Mouse (Mus musculus) intestine, embryonic 14.5 days (tissue): ENCODE data around the gene Zbtb4. TPM values are rescaled to one million over a fixed set of nuclear protein-coding genes. Genes with fewer than 3 reads are reported as not detected.
A peak's percentile ranks its signal among the peaks of the same experiment; 100 is the strongest.

ENCODE experiments used
- ATAC-seq: fragments of 200-750 bp; cut with Nextera tagmentation; replicated peaks from 2 replicates; pipeline ENCODE4 v1.8.0; 2017; ENCODE audit warnings: low read depth, moderate number of reproducible peaks, moderate TSS enrichment, moderate library complexity; ENCODE audit not compliant: low FRiP score, low TSS enrichment
- DNase-seq: peaks from one replicate; pipeline ENCODE4 v3.0.0-alpha.2; 2018; ENCODE audit warnings: low spot score
- H3K27ac ChIP-seq: fragments of 300-500 bp; sonication (generic); 2 replicates; pipeline ENCODE4 v1.5.1; 2014; ENCODE audit warnings: low read depth, mild to moderate bottlenecking, control low read depth
- H3K27me3 ChIP-seq: fragments of 300-500 bp; sonication (generic); replicated peaks from 2 replicates; pipeline ENCODE4 v1.6.1; 2014; ENCODE audit warnings: low read length, control low read depth; ENCODE audit not compliant: control insufficient read depth, insufficient read depth
- H3K36me3 ChIP-seq: fragments of 300-500 bp; sonication (generic); 2 replicates; pipeline ENCODE4 v1.6.1; 2014; ENCODE audit warnings: low read length, control low read depth; ENCODE audit not compliant: control insufficient read depth, insufficient read depth
- H3K4me1 ChIP-seq: fragments of 300-500 bp; sonication (generic); replicated peaks from 2 replicates; pipeline ENCODE4 v1.6.1; 2014; ENCODE audit warnings: low read length, control low read depth, mixed read lengths; ENCODE audit not compliant: control insufficient read depth, insufficient read depth
- H3K4me2 ChIP-seq: fragments of 300-500 bp; sonication (generic); 2 replicates; pipeline ENCODE4 v1.6.1; 2014; ENCODE audit warnings: low read length
- H3K4me3 ChIP-seq: fragments of 300-500 bp; sonication (generic); 2 replicates; pipeline ENCODE4 v1.5.1; 2014; ENCODE audit warnings: low read depth, low read length, control low read depth, mixed read lengths
- H3K9ac ChIP-seq: fragments of 300-500 bp; sonication (generic); 2 replicates; pipeline ENCODE4 v1.6.1; 2014; ENCODE audit warnings: mild to moderate bottlenecking, low read length
- H3K9me3 ChIP-seq: fragments of 300-500 bp; sonication (generic); 2 replicates; pipeline ENCODE4 v1.6.1; 2016; ENCODE audit warnings: low read length, control low read depth; ENCODE audit not compliant: control insufficient read depth
- WGBS: fragments of 180-500 bp; shearing (Covaris S2); extraction: QIAGEN DNeasy Blood & Tissue Kit; methylation state at CpG from one replicate; pipeline ENCODE4 v1.1.7; 2014; 5-methylcytosine and 5-hydroxymethylcytosine counted together
- polyA plus RNA-seq: library from polyadenylated mRNA; unstranded; fragments of >200 nt; fragmentation: Nextera tagmentation; extraction: Ambion mirVana; gene quantifications from 2 replicates; pipeline ENCODE4 v1.2.1, GENCODE M21; 2014

Gene Zbtb4
- polyA plus RNA-seq, 1 experiment from 2014 or later, result 2.8 TPM

DNA sequence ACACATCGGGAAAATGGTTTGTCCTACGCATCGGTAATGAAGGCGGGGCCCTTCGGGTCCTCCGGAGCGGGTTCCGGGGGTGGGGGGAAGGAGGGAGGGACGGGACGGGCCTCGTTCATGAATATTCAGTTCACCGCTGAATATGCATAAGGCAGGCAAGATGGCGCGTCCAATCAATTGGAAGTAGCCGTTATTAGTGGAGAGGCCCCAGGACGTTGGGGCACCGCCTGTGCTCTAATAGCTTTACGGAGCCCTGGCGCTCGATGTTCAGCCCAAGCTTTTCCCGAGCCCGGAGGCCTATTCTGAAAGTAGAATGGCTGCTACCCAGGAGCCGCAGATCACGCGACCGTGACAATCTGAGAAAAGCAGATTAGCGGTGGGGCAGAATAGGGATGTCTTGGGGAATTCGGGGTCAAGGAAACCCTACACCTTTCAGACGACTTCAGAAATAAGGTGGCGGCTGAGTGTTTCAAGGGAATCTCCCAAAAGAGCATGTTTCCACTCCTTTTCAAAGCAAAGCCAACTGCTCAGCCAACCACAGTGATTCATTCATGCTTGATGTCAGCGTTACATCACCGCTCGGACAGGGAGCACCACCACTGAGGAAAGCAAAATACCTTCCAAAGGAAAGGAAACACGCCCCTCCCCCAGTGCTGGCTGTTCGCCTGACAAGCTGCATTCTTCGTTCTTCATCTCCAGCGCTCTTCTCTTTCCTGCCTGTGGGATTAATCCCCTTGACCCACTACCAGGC, 6.6 kb upstream of the Zbtb4 start:
- WGBS, result under 1% methylated on average over 37 of the region's 37 CpGs
- ATAC-seq, result peak; percentile 82
- peaks cover 40% of the 10 kb centered on the region for H3K4me1 ChIP-seq

DNA sequence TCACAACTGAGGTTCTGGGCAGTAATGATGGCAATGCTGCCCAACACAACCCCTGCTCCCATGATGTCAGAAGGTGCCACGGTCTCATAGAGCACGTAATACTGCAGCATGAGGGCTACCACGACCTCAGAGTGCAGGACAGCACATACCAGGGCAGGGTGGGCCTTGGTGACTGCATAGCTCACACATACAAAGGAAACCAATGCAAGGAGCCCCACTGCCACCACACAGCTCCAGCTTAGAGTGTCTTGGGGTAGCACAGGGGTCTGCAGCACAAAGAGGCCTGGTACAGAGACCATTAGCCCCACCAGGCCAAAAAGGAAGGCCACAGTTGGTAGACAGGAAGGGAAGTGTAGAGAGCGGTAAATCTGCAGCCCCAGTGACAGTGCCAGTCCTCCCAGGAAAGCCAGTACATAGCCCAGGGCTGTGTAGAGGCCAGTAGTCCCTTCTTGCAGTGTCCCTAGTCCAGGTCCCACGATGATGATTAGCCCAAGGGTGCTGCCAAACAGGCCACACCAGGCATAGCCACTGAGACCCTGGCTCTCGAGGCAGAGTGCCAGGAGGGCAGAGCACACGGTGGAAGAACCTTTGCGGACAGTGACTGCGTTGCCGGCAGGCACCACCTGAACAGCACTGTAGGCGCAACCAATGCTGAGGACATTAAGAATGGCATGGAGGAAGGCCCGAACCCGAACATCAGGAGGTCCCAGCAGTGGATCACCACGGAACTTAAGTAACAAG, 5.4 kb upstream of the Zbtb4 start:
- DNase-seq, result no peak
- Histone ChIP-seq H3K4me2 (peak overlapping the region; percentile 93), H3K9ac (no peak overlapping the region), H3K27ac (peak overlapping the region; percentile 99; the same call in 1 of the 2 replicates), H3K4me1 (peaks cover 32% of the 10 kb centered on the region), H3K36me3 (no peaks in the 10 kb centered on the region), H3K9me3 (no peaks in the 10 kb centered on the region), H3K4me3 (no peak overlapping the region; the same call in 1 of the 2 replicates), H3K27me3 (no peaks in the 10 kb centered on the region)
- WGBS, result 79% methylated on average over 14 of the region's 14 CpGs
- no peak for ATAC-seq

More for the DNA sequence above, 6.6 kb upstream of the Zbtb4 start:
- peak overlapping the region; percentile 93 for H3K4me2 ChIP-seq
- H3K27me3 ChIP-seq, result no peaks in the 10 kb centered on the region
- H3K9me3 ChIP-seq, result no peaks in the 10 kb centered on the region
- H3K4me3 ChIP-seq, result peak overlapping the region; percentile 56
- peak overlapping the region; percentile 89 for H3K9ac ChIP-seq
- H3K36me3 ChIP-seq, result no peaks in the 10 kb centered on the region
- H3K27ac ChIP-seq, result peak overlapping the region; percentile 99
- peak; percentile 91 for DNase-seq

DNA sequence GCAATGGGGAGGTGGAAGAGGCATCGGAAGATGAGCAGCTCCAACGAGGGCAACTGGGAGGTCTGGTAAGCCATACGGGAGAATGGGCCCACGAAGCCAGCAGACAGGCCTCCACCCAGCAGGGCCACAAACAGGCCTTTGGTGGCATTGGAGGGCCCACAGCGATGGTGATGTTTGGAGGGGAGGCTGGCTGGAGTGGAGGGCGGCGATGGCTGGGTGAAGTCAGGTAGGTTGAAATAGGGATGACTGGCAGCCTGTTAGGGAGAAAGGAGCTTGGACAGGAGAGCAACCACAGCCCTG, 4.9 kb upstream of the Zbtb4 start:
- no peak overlapping the region for H3K27ac ChIP-seq
- H3K4me1 ChIP-seq, result peaks cover 29% of the 10 kb centered on the region
- no peak overlapping the region for H3K4me3 ChIP-seq
- ATAC-seq (no peak), DNase-seq (no peak)
- H3K36me3 ChIP-seq, result no peaks in the 10 kb centered on the region
- H3K9me3 ChIP-seq, result no peaks in the 10 kb centered on the region
- no peaks in the 10 kb centered on the region for H3K27me3 ChIP-seq
- 92% methylated on average over 7 of the region's 7 CpGs for WGBS
- H3K4me2 ChIP-seq, result no peak overlapping the region
- no peak overlapping the region for H3K9ac ChIP-seq

DNA sequence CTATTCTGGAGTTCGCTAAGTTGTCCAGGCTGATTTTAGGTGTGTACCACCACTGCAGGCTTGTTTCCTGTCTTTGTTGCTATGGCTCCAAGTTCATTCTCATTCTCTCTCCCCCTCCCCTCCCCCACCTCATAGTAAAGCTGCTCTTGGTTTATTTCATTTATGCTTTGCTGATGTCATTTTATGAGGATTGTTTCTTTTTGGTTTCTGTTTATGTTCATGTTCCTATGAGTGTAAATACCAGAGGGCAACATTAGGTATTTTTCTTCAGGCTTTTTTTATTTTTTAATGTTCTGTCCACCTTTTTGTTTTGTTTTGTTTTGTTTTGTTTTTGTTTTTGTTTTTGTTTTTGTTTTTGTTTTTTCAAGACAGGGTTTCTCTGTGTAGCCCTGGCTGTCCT, 3.8 kb upstream of the Zbtb4 start, which contains the start of gene Slc35g3:
Gene Slc35g3, minus strand, starts transcription at position 101 of the 400 bp plus-strand sequence.
- no peaks in the 10 kb centered on the region for H3K9me3 ChIP-seq
- H3K4me2 ChIP-seq, result no peak within 1 kb of the TSS
- peaks cover 24% of the 10 kb centered on the region for H3K4me1 ChIP-seq
- H3K9ac ChIP-seq, result no peak within 1 kb of the TSS
- H3K4me3 ChIP-seq, result no peak within 1 kb of the TSS
- no peak within 1 kb of the TSS for H3K27ac ChIP-seq
- H3K27me3 ChIP-seq, result no peaks in the 10 kb centered on the region
- ATAC-seq, result no peak
- no peak for DNase-seq
- 75% methylated on average over 1 of the region's 1 CpGs for WGBS
- H3K36me3 ChIP-seq, result no peaks in the 10 kb centered on the region

- Histone ChIP-seq H3K27me3 (no peaks in the 10 kb centered on the region), H3K36me3 (no peaks in the 10 kb centered on the region), H3K4me3 (no peak overlapping the region), H3K4me1 (peaks cover 27% of the 10 kb centered on the region), H3K4me2 (no peak overlapping the region), H3K9me3 (no peaks in the 10 kb centered on the region), H3K9ac (no peak overlapping the region), H3K27ac (no peak overlapping the region)
- ATAC-seq (no peak), DNase-seq (no peak)
- 68% methylated on average over 7 of the region's 7 CpGs for WGBS
Observed at GRCm38 (mm10) chr11:69763551-69763950, 2.2 kb upstream of the Zbtb4 start.

DNA sequence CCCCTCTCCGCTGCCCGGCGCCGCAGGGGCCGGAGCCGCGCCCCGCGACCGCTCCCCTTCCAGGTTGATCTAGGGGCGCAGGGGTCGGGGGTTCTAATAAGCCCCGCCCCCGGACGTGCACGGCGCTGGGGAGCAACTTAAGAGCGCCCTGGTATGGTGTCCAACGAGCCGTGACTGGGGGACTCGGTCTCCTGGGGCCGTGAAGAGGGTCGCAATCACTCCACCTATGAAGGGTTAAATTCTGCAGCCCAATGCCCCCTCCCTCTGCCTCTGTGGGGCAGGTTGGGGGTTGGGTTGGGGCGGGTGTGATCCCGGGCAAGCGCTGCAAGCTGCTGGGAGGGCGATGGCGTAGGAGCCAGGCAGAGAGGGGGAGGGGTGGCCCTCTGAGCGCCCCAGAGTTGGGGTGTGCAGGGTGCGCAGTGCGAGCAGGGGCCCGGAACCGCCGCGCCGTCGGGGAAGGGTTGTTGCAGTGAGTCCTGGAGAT, 456 bp downstream of the Zbtb4 start:
- Histone ChIP-seq H3K9ac (peak overlapping the region; percentile 94), H3K4me3 (peak overlapping the region; percentile 77), H3K27ac (peak overlapping the region; percentile 84), H3K36me3 (no peaks in the 10 kb centered on the region), H3K4me1 (peaks cover 14% of the 10 kb centered on the region), H3K27me3 (no peaks in the 10 kb centered on the region), H3K4me2 (peak overlapping the region; percentile 67), H3K9me3 (no peaks in the 10 kb centered on the region)
- DNase-seq, result peak; percentile 86
- under 1% methylated on average over 27 of the region's 37 CpGs for WGBS
- peak; percentile 79 for ATAC-seq

DNA sequence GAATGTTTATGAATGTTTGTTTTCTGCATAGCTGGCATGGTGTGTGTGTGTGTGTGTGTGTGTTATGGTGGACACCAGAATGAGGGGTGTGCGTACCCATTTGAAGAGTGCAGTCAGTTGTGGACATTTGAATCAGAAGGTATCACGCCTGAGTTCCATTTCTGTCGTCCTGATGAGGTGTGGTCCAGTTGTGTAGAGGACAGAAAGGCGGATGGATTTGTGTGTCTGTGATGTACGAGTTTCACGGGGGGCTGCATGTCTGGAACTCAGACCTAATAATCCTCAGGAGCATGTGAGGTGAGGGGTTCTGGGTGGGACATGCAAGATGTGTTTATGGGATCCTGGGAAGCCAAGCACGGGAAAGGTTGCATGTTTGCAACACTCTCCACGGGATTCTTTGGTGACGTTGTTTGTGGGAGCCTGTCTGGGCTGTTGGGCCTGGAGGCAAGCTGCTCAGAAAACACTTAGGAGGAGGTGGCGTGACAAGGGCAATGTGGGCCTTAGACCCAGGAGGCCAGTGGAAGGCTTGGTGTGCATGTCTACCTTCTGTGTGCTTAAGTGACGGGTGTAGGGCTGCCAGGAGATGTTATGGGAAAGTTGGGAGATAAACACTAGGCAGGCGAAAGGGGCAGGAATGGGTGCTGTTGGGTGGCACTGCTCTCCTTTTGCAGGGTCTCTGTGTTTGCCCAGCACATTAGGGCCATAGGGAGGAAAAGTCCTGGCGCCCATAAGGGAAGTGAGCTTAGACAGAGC, 1.3 kb downstream of the Zbtb4 start:
- Histone ChIP-seq H3K4me2 (peak overlapping the region; percentile 67), H3K27ac (0 out of 2 replicates have a peak overlapping the region, but pooled peaks have one; percentile 3), H3K36me3 (no peaks in the 10 kb centered on the region), H3K9me3 (no peaks in the 10 kb centered on the region), H3K27me3 (no peaks in the 10 kb centered on the region), H3K4me3 (peak overlapping the region; percentile 77), H3K9ac (0 out of 2 replicates have a peak overlapping the region, but pooled peaks have one; percentile 94), H3K4me1 (peaks cover 14% of the 10 kb centered on the region)
- DNase-seq (peak; percentile 50), ATAC-seq (no peak)
- 61% methylated on average over 13 of the region's 13 CpGs for WGBS

DNA sequence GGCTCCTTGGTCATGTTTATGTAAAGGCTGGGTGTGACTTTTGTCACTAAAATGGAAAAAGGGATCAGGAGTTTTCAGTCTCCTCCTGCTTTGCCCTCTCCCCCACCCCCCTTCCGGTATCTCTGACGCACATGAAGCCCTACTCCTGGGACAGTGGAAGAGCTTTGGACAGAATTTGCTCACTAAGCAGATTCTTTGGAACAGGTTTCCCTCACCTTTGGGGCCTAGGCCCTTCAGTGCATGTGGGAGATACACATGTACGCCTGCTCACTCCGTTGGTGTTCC, 1.9 kb downstream of the Zbtb4 start:
- H3K27ac ChIP-seq, result 0 out of 2 replicates have a peak overlapping the region, but pooled peaks have one; percentile 3
- no peak overlapping the region for H3K4me3 ChIP-seq
- WGBS, result 64% methylated on average over 4 of the region's 4 CpGs
- no peaks in the 10 kb centered on the region for H3K9me3 ChIP-seq
- no peaks in the 10 kb centered on the region for H3K36me3 ChIP-seq
- ATAC-seq (no peak), DNase-seq (no peak)
- peaks cover 14% of the 10 kb centered on the region for H3K4me1 ChIP-seq
- H3K27me3 ChIP-seq, result no peaks in the 10 kb centered on the region
- H3K4me2 ChIP-seq, result peak overlapping the region; percentile 67
- no peak overlapping the region for H3K9ac ChIP-seq
